Mouse (Mus musculus): ENCODE measurements around the gene Cacybp. TPM values are rescaled to one million over a fixed set of nuclear protein-coding genes. Genes with fewer than 3 reads are reported as not detected.

Gene Cacybp
- polyA plus RNA-seq (2014; fragmentation: Nextera tagmentation; extraction: Ambion mirVana): 212 and 215 TPM in 2 replicates

- H3K4me3 ChIP-seq (ENCODE audit: low read depth, low read length): peak within 1 kb of the TSS; percentile 73
- WGBS: under 1% methylated on average over 70 of the region's 76 CpGs
- no peaks in the 10 kb centered on the region for H3K27me3 ChIP-seq (replicated peaks; ENCODE audit: control insufficient read depth, insufficient read depth, low read length)
- H3K4me2 ChIP-seq (ENCODE audit: low read depth, low read length): peak within 1 kb of the TSS; percentile 77
- H3K9me3 ChIP-seq (ENCODE audit: control insufficient read depth, low read length): no peaks in the 10 kb centered on the region
- H3K4me1 ChIP-seq (ENCODE audit: control insufficient read depth, insufficient read depth, low read length): peaks cover 21% of the 10 kb centered on the region
- H3K27ac ChIP-seq (replicated peaks; ENCODE audit: low read depth, low read length): peak within 1 kb of the TSS; percentile 99
- ATAC-seq (ENCODE audit: low read depth) (peak; percentile 98), DNase-seq (ENCODE audit: low spot score) (peak; percentile 99)
- H3K9ac ChIP-seq (ENCODE audit: low read depth, low read length): peak within 1 kb of the TSS; percentile 85
- peaks cover under 1% of the 10 kb centered on the region for H3K36me3 ChIP-seq (ENCODE audit: control insufficient read depth, insufficient read depth, low read length)
These were observed at the start of gene Cacybp for GRCm38 (mm10) chr1:160212703-160213669. Gene Cacybp (minus strand): TSS chr1:160212875.

- no peak overlapping the region for H3K9ac ChIP-seq (ENCODE audit: low read depth, low read length)
- 50% methylated on average over 4 of the region's 4 CpGs for WGBS
- DNase-seq (ENCODE audit: low spot score) (no peak), ATAC-seq (ENCODE audit: low read depth) (no peak)
- H3K4me3 ChIP-seq (ENCODE audit: low read depth, low read length): no peak overlapping the region
- no peak overlapping the region for H3K27ac ChIP-seq (replicated peaks; ENCODE audit: low read depth, low read length)
- no peaks in the 10 kb centered on the region for H3K9me3 ChIP-seq (ENCODE audit: control insufficient read depth, low read length)
- no peaks in the 10 kb centered on the region for H3K27me3 ChIP-seq (replicated peaks; ENCODE audit: control insufficient read depth, insufficient read depth, low read length)
- H3K4me2 ChIP-seq (ENCODE audit: low read depth, low read length): no peak overlapping the region
- H3K36me3 ChIP-seq (ENCODE audit: control insufficient read depth, insufficient read depth, low read length): no peaks in the 10 kb centered on the region
- no peaks in the 10 kb centered on the region for H3K4me1 ChIP-seq (ENCODE audit: control insufficient read depth, insufficient read depth, low read length)
These were observed 49.7 kb upstream of the Cacybp start for GRCm38 (mm10) chr1:160262415-160262814.

- no peak for ATAC-seq (ENCODE audit: low read depth)
- 67% methylated on average over 2 of the region's 2 CpGs for WGBS
These were observed 49.2 kb upstream of the Cacybp start for GRCm38 (mm10) chr1:160261849-160262248.

GRCm38 (mm10) chr1:160260605-160261004 lies 47.9 kb upstream of the Cacybp start:
- no peak overlapping the region for H3K4me3 ChIP-seq (ENCODE audit: low read depth, low read length)
- H3K27me3 ChIP-seq (replicated peaks; ENCODE audit: control insufficient read depth, insufficient read depth, low read length): no peaks in the 10 kb centered on the region
- H3K27ac ChIP-seq (replicated peaks; ENCODE audit: low read depth, low read length): peak overlapping the region; percentile 63
- DNase-seq (ENCODE audit: low spot score) (no peak), ATAC-seq (ENCODE audit: low read depth) (no peak)
- H3K36me3 ChIP-seq (ENCODE audit: control insufficient read depth, insufficient read depth, low read length): no peaks in the 10 kb centered on the region
- no peaks in the 10 kb centered on the region for H3K9me3 ChIP-seq (ENCODE audit: control insufficient read depth, low read length)
- no peaks in the 10 kb centered on the region for H3K4me1 ChIP-seq (ENCODE audit: control insufficient read depth, insufficient read depth, low read length)
- WGBS: 78% methylated on average over 4 of the region's 4 CpGs
- H3K4me2 ChIP-seq (ENCODE audit: low read depth, low read length): no peak overlapping the region
- H3K9ac ChIP-seq (ENCODE audit: low read depth, low read length): no peak overlapping the region

More at GRCm38 (mm10) chr1:160261849-160262248, 49.2 kb upstream of the Cacybp start:
- no peaks in the 10 kb centered on the region for H3K36me3 ChIP-seq (ENCODE audit: control insufficient read depth, insufficient read depth, low read length)
- H3K4me1 ChIP-seq (ENCODE audit: control insufficient read depth, insufficient read depth, low read length): no peaks in the 10 kb centered on the region
- no peak overlapping the region for H3K9ac ChIP-seq (ENCODE audit: low read depth, low read length)
- no peak overlapping the region for H3K4me3 ChIP-seq (ENCODE audit: low read depth, low read length)
- no peaks in the 10 kb centered on the region for H3K9me3 ChIP-seq (ENCODE audit: control insufficient read depth, low read length)
- no peak overlapping the region for H3K27ac ChIP-seq (replicated peaks; ENCODE audit: low read depth, low read length)
- no peak overlapping the region for H3K4me2 ChIP-seq (ENCODE audit: low read depth, low read length)
- DNase-seq (ENCODE audit: low spot score): no peak
- H3K27me3 ChIP-seq (replicated peaks; ENCODE audit: control insufficient read depth, insufficient read depth, low read length): no peaks in the 10 kb centered on the region

- Histone ChIP-seq H3K9me3 (ENCODE audit: control insufficient read depth, low read length) (no peaks in the 10 kb centered on the region), H3K4me1 (ENCODE audit: control insufficient read depth, insufficient read depth, low read length) (no peaks in the 10 kb centered on the region), H3K9ac (ENCODE audit: low read depth, low read length) (no peak overlapping the region), H3K4me2 (ENCODE audit: low read depth, low read length) (no peak overlapping the region), H3K27ac (replicated peaks; ENCODE audit: low read depth, low read length) (no peak overlapping the region), H3K4me3 (ENCODE audit: low read depth, low read length) (no peak overlapping the region), H3K27me3 (replicated peaks; ENCODE audit: control insufficient read depth, insufficient read depth, low read length) (no peaks in the 10 kb centered on the region), H3K36me3 (ENCODE audit: control insufficient read depth, insufficient read depth, low read length) (no peaks in the 10 kb centered on the region)
- ATAC-seq (ENCODE audit: low read depth) (peak; percentile 90), DNase-seq (ENCODE audit: low spot score) (peak; percentile 78)
- 40% methylated on average over 7 of the region's 7 CpGs for WGBS
These were observed 47.2 kb upstream of the Cacybp start for GRCm38 (mm10) chr1:160259884-160260283.

- no peaks in the 10 kb centered on the region; the same call in 1 of the 2 replicates for H3K4me1 ChIP-seq (ENCODE audit: control insufficient read depth, insufficient read depth, low read length)
- no peaks in the 10 kb centered on the region for H3K36me3 ChIP-seq (ENCODE audit: control insufficient read depth, insufficient read depth, low read length)
- ATAC-seq (ENCODE audit: low read depth): no peak
- H3K9ac ChIP-seq (ENCODE audit: low read depth, low read length): no peak overlapping the region
- H3K4me3 ChIP-seq (ENCODE audit: low read depth, low read length): no peak overlapping the region
- H3K27ac ChIP-seq (replicated peaks; ENCODE audit: low read depth, low read length): no peak overlapping the region
- no peaks in the 10 kb centered on the region for H3K9me3 ChIP-seq (ENCODE audit: control insufficient read depth, low read length)
- no peak for DNase-seq (ENCODE audit: low spot score)
- 100% methylated on average over 2 of the region's 2 CpGs for WGBS
- no peak overlapping the region for H3K4me2 ChIP-seq (ENCODE audit: low read depth, low read length)
- no peaks in the 10 kb centered on the region for H3K27me3 ChIP-seq (replicated peaks; ENCODE audit: control insufficient read depth, insufficient read depth, low read length)
These were observed 40.4 kb upstream of the Cacybp start for GRCm38 (mm10) chr1:160253108-160253507.

- no peak overlapping the region for H3K9ac ChIP-seq (ENCODE audit: low read depth, low read length)
- no peak overlapping the region for H3K4me2 ChIP-seq (ENCODE audit: low read depth, low read length)
- H3K27me3 ChIP-seq (replicated peaks; ENCODE audit: control insufficient read depth, insufficient read depth, low read length): no peaks in the 10 kb centered on the region
- H3K4me3 ChIP-seq (ENCODE audit: low read depth, low read length): no peak overlapping the region
- no peaks in the 10 kb centered on the region for H3K9me3 ChIP-seq (ENCODE audit: control insufficient read depth, low read length)
- no peak overlapping the region for H3K27ac ChIP-seq (replicated peaks; ENCODE audit: low read depth, low read length)
- no peak for ATAC-seq (ENCODE audit: low read depth)
- WGBS: 47% methylated on average over 5 of the region's 5 CpGs
- no peaks in the 10 kb centered on the region for H3K36me3 ChIP-seq (ENCODE audit: control insufficient read depth, insufficient read depth, low read length)
- H3K4me1 ChIP-seq (ENCODE audit: control insufficient read depth, insufficient read depth, low read length): no peaks in the 10 kb centered on the region; the same call in 1 of the 2 replicates
- peak; percentile 37 for DNase-seq (ENCODE audit: low spot score)
These were observed 38.8 kb upstream of the Cacybp start for GRCm38 (mm10) chr1:160251388-160252007.

GRCm38 (mm10) chr1:160250782-160251181 lies 38.1 kb upstream of the Cacybp start:
- DNase-seq (ENCODE audit: low spot score): no peak

More at GRCm38 (mm10) chr1:160250782-160251181, 38.1 kb upstream of the Cacybp start:
- Histone ChIP-seq H3K27ac (replicated peaks; ENCODE audit: low read depth, low read length) (no peak overlapping the region), H3K4me1 (ENCODE audit: control insufficient read depth, insufficient read depth, low read length) (no peaks in the 10 kb centered on the region; the same call in 1 of the 2 replicates), H3K4me3 (ENCODE audit: low read depth, low read length) (no peak overlapping the region), H3K36me3 (ENCODE audit: control insufficient read depth, insufficient read depth, low read length) (no peaks in the 10 kb centered on the region), H3K27me3 (replicated peaks; ENCODE audit: control insufficient read depth, insufficient read depth, low read length) (no peaks in the 10 kb centered on the region), H3K4me2 (ENCODE audit: low read depth, low read length) (no peak overlapping the region), H3K9me3 (ENCODE audit: control insufficient read depth, low read length) (no peaks in the 10 kb centered on the region), H3K9ac (ENCODE audit: low read depth, low read length) (no peak overlapping the region)
- ATAC-seq (ENCODE audit: low read depth): no peak
- 25% methylated on average over 4 of the region's 4 CpGs for WGBS
